Mouse (Mus musculus) kidney, postnatal 14 days (tissue): ENCODE measurements around the gene Zcchc24.
A peak's percentile ranks its signal among the peaks of the same experiment; 100 is the strongest.

Source experiments
- DNase-seq: peaks from one replicate; pipeline ENCODE4 v3.0.0; 2022; ENCODE audit warnings: mixed read lengths

Zcchc24 gene

DNA sequence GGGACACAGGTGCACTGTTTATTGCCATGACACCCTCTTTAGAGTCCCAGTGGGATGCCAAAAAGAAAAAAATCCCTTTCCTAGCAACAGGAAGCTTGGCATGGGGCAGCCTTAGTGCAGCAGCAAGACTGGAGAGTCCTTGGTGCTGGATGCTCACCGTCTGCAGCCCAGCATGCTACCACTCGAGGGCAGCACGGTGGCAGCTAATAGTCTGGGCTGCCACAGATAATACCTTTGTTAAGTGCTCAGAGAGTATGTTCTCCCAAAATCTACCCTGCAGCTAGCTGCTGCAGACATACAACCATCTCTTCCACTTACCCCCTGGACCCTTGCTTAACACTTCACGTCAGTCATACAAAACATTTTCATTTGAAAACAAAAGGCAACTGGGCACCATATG, 55.4 kb downstream of the Zcchc24 start:
- DNase-seq, result no peak

DNA sequence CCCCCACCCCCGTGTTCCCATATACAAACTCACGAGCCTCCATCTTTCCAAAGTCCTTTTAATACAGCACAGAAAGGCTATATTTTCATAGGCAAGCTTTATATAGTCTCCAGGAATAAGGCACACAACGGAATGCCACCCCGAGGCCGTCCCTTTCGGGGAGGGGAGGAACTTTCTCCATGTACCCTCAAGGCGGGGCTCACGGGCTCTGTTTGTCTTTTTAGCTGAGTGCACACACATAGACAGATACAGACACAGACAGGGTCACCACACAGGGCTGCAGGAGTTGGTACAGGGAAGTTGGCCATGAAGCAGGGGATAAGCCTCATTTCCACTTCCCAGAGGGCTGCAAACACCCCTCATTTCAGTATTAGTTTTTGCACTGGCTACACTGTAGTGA, 57.2 kb downstream of the Zcchc24 start:
- DNase-seq, result no peak

DNA sequence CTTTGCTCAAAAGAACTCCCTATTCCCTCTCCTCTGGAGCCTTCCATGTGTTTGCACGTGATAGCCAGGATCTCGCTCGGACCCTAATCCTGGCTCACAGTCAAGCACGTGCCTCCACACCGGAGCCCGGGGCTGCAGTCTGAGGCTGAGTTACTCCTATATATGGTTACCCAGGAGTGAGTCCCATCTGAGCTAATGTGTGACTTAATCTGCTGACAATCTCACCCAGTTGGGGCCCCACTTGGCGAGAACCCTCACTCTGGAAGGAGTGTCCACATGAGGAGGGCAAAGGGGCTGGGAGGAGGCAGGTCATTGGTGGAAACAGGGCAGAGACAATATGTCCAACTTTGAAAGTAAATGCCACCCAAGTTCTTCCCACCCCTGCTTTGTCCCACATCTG, 57.7 kb downstream of the Zcchc24 start:
- no peak for DNase-seq

DNA sequence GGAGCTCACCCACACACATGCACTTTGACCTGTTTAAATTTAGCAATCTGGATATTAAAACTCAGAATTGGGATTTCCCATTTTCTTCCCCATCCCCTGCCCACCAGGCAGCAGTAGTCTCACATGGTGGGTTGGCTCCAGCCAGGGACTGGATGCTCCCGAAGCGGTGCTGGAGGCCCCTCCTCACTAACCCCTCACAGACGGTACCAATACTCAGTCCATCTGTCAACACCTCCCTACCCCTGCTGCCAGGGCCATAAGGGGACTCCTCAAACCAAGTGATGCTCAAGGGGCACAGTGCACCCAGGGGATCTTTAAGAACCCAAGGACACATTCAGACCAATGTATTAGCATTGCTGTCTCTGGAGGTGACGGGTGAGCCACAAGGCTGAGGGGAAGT, 58.2 kb downstream of the Zcchc24 start:
- no peak for DNase-seq

DNA sequence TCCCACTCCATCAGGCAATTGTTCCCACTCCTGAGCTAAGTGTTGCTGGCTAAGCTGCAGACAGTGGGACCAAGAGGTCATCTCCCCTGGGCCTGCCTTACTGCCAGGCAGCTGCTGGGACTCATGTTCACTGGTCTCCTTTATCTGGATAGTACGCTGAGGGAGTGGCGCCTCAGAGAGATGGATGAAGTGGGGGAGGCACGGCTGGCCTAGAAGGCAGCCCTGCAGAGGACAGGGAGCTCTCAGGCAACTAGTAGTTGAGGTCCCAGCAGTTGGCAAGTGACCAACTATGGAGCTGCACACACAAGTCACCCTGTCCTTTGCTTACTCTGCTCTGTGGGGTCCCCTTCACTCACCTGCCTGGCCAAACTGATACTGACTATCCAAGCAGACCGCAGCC, 58.8 kb downstream of the Zcchc24 start:
- peak; percentile 33 for DNase-seq

DNA sequence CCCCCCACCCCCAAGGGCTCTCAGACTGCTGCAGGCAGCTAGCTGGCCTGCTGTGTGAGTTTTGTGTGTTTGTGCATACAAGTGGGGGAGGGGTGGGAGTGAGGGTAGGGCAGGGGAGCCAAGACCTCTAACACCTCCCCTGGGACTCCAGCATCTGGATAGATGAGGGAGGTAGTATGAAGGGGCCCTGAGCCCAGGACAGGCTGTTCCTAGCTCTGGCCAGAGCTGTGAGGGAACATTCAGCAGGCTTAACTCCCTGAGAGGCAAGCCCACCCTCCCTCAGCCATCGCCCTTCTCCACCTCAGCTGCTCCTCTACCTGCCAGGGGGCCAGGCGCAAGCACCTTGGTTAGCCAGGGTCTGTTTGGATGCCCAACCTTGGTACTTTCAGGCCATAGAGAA, 59.9 kb downstream of the Zcchc24 start:
- DNase-seq, result peak; percentile 41

DNA sequence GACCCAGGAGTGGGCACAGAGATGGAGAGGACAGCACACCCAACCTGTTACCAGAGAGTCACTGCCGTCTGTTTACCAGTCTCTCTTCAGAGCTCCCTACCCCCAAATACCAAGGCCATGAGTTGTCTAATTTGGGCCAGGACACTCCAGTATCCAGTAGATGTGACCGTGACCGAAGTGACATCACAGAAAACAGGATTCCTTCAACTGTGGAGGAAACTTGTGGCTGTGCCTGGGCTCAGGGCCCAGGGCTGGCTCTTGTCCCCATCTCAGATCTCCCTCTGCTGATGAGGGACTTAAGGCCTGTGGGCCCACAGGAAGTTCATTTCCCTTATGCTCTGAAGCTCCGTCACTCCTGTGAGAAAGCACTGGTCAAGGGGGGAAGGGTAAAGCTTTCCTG, 60.4 kb downstream of the Zcchc24 start:
- peak; percentile 78 for DNase-seq

DNA sequence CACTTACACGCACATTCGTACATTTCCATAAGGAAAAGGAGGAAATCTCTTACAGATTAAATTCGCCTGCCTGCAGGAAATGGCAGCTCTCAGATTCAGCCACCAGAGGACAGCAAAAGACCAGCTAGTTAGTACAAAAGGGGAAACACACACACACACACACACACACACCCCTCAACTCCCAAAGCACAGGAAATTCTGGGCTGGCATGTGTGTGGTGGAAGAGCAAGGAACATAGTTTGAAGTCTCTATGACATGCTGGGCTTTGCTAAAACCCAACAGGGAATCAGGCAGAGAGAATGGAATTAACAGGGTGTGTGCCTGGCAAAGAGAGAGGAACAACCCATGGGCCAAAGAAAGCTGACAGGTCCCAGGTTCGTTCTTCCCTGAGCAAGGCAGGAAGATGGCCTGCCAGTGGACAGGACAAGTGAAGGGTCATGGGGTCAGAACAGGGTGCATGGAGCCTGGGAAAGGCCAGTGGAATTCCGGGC, 61.1 kb downstream of the Zcchc24 start:
- peak; percentile 83 for DNase-seq

DNA sequence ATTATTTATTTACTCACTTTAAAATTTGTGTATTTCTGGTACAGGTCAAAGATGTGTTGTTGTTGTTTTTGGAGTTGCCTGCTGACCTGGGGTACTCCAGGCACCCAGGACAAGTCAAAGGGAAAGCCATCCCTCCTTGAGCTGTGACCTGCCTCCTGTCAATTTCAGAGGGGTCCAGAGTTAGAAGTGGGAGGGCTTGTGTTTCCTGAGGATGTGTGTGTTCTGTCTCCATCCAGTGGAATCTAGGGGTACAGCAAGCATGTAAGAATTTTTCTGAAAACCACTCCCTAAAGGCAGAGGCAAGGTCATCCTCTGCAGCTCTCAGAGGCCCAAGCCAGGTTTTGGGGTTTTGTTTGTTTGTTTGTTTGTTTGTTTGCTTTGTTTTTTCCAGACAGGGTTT, 66.9 kb downstream of the Zcchc24 start:
- DNase-seq, result peak; percentile 48

DNA sequence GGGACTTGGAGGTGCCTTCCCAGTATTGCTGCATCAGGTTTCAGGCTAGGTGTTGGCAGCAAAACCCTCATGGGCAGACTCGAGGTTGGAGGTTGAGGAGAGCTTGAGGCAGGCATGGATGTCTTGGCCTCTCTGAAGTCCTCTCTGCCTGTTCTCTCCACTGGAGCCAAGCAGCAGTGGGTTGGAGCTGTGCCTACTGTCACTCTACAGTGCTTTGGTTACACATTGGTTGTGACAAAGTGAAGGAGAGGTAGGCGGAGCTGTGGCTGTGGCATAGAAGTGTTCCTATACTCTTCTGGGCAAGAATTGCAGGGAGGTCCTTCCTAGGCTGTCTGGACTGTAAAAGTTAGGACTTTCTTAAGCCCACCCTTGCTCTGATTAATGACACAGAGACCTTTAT, 72.5 kb downstream of the Zcchc24 start:
- no peak for DNase-seq

DNA sequence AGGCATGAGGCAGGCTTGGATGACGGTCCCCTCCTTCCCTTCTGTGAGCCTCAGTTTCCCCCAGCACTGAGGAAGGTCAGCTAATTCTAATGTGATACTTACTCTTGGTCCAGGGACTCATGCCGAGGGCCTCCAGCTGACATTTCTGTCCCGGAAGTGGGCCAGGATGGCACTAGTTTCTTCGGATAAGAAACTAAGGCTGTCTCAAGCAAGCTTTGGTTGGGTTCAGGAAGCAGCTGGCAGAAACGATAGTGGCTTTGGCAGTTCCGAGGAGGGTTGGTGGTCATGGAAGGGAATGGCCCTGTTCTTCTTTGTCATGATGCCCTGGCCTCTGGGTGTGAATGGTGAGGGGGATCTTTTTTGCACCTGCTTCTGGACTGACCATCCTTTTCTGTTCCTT, 73.8 kb downstream of the Zcchc24 start:
- no peak for DNase-seq

DNA sequence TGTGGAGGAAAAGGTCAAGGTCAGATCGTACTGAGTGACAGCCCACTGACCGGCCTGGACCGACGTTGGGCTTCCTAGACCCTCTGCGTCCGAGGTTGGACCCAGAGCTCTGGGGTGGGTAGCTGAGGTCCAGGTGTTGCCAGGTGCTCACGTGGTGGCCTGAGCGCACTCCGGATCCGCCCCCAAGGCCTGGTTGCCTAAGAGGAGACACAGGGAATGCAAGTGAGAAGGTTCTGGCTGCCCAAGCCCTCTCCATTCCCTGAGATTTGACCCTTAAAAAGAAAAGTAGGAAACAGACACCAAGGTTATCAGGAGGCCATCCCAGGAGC, 74.3 kb downstream of the Zcchc24 start:
- peak; percentile 64 for DNase-seq

DNA sequence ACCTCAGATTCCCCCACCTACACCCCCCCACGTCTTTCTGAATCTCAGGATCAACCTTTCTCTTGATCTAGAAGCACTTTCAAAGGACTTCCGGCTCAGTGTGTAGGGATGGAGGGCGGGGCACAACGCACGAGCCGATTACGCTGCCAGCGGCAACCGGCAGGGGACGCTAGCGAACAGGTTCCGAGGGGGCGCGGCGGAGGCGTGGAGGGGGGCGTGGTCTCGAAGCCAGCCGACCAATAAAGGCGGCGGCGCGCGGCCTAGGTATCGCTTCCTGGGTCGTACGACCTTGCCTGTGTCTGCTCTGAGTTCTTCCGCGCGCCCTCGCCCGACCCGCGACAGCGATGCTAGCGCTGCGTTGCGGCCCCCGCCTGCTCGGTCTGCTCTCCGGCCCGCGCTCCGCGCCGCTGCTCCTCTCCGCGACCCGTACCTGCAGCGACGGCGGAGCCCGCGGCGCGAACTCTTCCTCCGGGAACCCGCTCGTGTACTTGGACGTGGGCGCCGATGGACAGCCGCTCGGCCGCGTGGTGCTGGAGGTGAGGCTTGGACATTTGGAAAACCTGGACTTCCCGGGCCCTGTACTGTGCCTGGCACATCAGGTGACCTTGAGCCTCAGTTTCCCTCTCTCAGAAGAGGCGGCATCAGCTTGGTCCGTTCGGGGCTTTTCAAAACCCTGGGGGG, 74.8 kb downstream of the Zcchc24 start, which contains the start of gene Ppif:
TSS of gene Ppif (plus strand) at position 267 of the 681 bp plus-strand sequence.
- peak; percentile 96 for DNase-seq

DNA sequence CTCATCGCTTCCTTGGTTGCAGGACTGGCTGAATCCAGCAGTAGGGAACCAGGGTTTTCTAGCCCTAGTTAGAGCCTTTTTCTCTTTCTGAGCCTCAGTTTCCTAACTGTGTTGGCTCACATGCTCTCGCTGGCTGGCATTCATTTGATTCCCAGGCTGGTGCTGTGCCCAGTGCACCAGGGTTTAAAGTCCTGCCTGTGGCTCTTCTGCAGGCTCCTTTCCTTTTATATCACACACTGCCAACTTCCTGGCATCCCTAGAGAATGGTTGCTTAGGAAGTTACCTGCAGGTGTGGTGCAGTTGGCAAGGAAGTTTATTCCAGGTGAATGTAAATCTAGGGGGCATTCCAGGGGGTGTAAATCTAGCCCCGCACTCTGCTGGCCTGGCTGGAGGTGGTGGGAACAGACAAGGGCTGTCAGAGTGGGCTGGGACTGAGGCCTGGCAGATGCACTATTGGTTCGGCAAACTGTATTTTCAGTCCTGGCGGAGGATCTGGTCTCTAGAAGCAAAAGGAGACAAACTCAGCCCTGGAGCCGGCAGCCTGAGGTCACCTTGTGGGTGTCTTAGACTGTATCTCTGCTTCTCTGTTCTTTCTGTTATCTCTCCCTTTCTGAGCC, 75.5 kb downstream of the Zcchc24 start:
- DNase-seq, result peak; percentile 32

DNA sequence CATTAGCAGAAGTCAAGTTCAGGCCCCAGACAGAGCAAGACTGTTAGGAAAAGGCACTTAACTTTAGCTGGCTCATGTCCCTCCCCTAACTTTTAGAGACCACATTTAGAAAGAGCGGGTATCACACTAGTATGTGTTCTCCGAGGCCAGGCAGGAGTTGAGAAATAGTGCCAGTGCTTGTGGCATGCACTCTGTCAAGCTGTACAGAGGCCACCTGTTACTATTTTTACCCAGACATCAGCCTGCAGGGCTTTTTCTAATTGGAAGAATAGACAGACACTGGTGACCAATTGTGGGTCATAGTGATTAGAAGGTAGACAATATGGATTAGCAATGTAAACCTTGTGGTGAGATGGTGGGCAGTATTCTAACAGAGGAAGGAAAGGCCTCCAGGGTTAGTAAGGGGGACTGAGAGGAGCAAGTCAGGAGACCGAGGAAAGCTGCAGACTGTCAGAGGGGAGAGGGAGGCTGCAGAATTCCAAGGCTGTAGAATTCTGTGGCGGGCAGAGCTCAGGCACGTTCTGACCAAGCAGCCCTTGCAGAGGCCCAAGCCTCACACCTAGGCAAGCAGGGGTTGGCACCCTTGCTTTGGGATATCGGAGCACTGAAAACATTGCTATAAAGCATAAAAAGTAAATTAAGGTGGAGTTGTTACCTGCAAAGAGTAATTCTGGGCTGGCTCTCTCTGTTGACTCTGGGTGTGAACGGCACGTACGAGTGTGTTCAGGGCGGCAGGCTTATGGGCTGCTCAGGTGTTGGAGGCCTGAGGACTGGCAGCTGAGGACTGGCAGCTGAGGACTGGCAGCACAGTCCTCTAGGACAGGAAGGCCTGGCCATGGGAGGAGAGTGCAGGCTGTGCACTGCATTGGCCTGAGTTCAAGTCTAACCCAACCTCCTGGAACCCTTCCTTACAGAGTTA, 81.6 kb downstream of the Zcchc24 start:
- DNase-seq, result no peak

DNA sequence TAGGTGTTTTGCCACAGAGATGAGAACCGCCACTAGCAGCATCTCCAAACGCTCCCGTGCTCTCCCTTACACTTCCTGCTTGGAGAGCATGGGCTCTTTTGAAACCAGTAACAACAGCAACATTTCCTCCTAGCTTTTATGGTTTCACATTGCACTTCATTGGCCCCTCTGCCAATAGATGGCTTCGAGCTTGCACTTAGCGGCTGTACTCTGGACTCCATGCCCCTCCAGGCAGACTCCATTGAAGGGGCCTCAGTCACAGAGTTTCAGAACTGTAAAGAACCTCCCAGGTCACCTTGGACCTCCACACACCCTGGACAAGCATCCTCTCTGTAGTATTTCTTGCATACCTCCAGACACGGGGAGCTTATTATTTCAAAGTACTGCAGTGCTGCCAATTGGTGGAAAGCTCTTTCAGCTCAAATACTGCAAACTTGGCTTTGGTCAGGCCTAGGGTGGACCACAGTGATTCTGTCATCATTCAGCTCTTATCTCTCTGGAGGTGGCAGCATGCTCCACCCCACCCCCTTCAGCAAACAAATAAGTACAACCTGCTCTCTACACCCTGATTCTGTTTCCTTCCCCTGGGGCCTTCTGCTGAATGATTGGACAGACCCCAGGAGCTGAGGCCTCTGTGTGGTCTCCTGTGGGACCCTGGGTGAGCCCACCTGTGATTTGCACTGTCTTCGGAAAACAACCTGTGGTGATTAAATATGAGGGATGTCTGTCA, 82.5 kb downstream of the Zcchc24 start:
- no peak for DNase-seq

DNA sequence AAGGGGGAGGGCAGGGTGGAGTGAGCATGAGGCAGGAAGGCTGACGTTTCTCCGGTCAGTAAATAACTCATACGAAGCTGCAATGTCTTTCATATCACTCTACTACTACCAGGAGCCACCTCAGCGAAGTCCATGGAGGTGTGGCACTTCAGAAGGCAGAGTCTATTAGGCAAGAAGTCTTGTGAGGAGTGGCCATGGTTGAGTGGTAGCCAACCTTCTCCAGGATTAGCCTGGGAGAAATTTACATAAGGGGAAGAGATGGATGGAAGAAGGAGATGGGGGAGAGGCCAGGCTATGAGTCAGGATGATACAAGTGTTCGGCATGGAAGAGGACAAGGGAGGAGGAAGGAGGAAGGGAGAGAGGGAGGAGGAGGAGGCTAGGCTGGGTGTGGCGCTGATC, 86.8 kb downstream of the Zcchc24 start:
- no peak for DNase-seq

DNA sequence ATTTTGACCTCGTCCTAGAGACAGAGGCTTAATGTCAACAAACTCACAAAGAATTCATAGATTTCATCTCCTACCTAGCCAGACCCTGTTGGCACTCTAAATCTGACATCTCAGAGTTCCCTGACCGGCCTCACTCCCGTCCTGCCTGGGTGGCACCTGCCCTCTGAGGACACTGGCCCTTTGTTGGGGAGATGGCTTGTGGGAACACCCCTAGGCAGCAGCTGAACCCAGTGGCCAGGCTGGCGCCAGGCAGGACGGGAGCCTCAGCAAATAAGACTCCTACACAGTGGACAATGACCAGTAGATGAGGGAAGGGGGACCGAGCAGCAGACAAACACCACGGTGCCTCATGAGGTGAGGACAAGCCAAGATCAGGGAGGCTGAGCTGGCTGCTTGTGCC, 89.2 kb downstream of the Zcchc24 start:
- DNase-seq, result no peak

DNA sequence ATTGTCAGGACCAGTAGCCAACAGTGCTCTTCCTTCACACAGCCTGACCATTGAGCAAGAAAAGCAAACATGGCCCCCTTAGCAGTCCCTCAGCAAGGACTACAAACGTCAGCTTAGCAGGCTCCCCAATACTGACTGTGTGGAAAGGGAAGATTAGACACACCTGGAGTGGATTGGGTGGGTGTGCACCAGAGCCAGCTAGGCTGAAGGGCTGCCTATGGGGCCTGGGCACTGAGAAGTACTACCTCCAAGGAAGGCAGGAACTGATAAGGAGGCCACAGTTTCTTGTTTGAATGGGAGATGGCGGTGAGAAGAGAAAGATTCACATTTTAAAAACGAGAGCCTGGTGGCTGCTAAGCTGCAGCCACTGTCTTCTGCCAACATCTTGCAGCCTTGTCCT, 101.3 kb downstream of the Zcchc24 start:
- DNase-seq, result no peak

DNA sequence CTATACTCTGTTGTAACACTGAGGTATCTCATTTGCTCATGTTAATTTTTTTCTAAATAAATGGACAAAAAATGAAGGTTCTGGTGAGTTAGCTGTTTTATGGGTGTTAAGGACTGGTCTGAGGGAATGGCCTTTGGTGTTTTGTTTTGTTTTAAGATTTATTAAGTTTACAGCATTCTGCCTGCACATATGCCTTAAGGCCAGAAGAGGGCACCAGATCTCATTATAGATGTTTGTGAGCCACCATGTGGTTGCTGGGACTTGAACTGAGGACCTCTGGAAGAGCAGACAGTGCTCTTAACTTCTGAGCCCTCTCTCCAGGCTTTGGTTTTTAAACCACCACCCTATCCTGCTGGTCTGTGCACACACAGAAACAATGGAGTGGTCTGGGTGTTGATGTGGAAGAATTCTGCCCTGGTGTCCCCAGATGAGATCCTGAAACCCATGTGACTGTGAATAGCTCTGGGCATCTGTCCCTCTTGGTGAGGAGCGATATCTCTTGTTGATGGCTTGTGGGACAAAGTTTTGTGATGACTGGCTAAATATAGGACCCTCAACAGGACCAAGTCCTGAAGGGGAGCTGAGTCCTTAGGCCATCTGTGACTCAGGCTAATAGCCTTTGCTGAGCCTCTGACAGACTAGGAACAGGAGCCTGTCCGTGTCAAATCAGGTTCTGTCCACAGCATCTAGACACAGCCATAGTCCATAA, 102.0 kb downstream of the Zcchc24 start:
- DNase-seq, result no peak

DNA sequence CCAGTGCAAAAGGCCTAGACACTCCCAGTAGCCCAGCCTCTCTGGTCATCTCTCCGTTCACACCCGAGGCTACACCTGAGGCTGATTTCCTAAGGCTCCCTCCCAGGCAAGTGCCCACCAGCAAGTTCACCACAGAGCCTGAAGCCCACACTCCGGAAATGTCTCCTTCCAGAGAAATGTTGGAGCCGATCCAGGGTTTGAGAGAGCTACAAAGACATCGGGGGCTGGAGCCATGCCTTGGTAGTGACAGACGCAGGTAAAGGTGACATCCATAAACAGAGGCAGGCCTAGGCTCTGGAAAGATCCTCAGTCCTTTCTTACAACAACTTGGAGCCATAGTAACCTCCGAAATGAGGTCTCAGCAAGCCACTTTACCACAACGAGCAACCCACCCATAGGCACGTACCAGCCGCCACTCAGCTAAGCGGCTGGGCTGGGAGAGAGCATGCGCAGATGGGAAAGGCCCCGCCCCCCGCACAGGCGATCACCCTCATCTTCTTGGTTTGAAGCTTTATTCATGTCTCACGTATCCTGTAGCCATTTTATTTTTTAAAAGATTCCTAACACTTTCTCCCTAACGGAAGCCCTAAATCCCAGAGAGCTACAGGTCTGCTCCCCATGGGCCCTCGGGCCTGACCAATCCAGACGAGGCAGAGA, 103.4 kb downstream of the Zcchc24 start:
- no peak for DNase-seq

DNA sequence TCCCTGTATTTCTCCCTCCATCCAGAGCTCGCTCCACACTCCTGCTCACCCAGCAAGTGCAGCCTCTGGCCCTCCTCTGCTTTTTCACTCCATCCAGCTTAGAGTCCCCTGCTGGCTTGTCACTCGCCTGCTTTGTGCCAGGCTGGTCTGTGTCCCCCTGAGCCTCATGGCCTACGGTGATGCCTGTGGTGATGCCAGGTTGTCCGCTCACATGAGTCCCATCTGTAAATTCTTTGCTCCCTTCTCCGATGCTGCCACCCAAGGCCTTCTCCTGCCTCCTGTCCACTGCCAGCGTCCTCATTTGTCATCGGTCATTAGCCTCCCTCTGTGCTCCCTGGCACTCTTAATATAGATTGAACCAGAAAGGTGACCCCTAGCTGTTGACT, 104.5 kb downstream of the Zcchc24 start:
- no peak for DNase-seq
